Mouse (Mus musculus) heart, postnatal 10 days (tissue): Measurements from ENCODE around the gene Rmnd5a. TPM values are rescaled to one million over a fixed set of nuclear protein-coding genes. Genes with fewer than 3 reads are reported as not detected.

Experiments
- total RNA-seq, 2 experiments: library from RNA; stranded (reverse); gene quantifications; 2 replicates each; pipeline ENCODE4 v1.2.3; 2021

The Rmnd5a gene
- total RNA-seq, 2 experiments from 2014 or later = 58.0 to 64.8 TPM

Other genes starting within 250 kb of the Rmnd5a start
- not detected for gene Fabp1, start 240.8 kb downstream of the Rmnd5a start, total RNA-seq
- gene Krcc1, start 169.0 kb downstream of the Rmnd5a start, total RNA-seq = 10 to 100 TPM; 51.0 to 55.9 TPM
- 100 to 1,000 TPM; 361 to 384 TPM for gene Smyd1, start 118.4 kb downstream of the Rmnd5a start, total RNA-seq
- under 1 TPM; 0.74 to 0.79 TPM for gene Cd8b1, start 117.8 kb downstream of the Rmnd5a start, total RNA-seq
- 1 to 10 TPM in 1 of 2 experiments, under 1 TPM in 1; 0.60 to 2.6 TPM for gene Cd8a, start 67.2 kb downstream of the Rmnd5a start, total RNA-seq
- gene Rnf103, start 53.3 kb upstream of the Rmnd5a start, total RNA-seq = 10 to 100 TPM; 30.1 to 32.7 TPM
- gene Chmp3, start 103.2 kb upstream of the Rmnd5a start, total RNA-seq = 10 to 100 TPM; 62.8 to 67.7 TPM
- gene Kdm3a, start 192.4 kb upstream of the Rmnd5a start, total RNA-seq = 10 to 100 TPM; 32.1 to 33.1 TPM